Mouse (Mus musculus) activated CD4-positive, CD25-positive, alpha-beta regulatory T cell, adult 9 weeks (primary cell): ENCODE results near the gene Sag. TPM values are rescaled to one million over a fixed set of nuclear protein-coding genes. Genes with fewer than 3 reads are reported as not detected.

Source experiments
- polyA plus RNA-seq: library from polyadenylated mRNA; unstranded; fragments of 100-300 nt; shearing (Covaris generic); gene quantifications from one replicate; pipeline ENCODE4 v1.2.1, GENCODE M21; 2017

Sag gene
- 2.5 TPM for polyA plus RNA-seq

DNA sequence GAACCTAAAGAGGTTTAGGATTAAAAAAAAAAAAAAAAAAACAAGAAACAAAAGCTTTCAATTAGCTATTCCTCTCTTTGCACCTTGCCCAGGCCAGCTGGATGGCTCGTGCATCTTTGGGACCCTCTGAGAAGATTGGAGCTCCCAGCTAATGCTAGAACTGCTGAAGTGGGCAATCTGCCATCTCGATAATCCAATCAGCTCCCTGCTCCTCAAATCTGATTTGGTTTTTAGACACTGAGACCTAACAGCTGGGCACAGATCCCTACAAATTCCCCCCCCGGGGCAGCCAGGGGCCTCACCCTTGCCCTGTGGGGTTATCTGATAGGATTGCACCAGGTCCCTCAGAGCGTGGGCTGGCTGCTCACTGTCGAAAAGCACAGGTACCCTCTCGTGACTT is at the start of gene Sag:
Gene Sag, plus strand, starts transcription at position 105 of the 400 bp plus-strand sequence.

DNA sequence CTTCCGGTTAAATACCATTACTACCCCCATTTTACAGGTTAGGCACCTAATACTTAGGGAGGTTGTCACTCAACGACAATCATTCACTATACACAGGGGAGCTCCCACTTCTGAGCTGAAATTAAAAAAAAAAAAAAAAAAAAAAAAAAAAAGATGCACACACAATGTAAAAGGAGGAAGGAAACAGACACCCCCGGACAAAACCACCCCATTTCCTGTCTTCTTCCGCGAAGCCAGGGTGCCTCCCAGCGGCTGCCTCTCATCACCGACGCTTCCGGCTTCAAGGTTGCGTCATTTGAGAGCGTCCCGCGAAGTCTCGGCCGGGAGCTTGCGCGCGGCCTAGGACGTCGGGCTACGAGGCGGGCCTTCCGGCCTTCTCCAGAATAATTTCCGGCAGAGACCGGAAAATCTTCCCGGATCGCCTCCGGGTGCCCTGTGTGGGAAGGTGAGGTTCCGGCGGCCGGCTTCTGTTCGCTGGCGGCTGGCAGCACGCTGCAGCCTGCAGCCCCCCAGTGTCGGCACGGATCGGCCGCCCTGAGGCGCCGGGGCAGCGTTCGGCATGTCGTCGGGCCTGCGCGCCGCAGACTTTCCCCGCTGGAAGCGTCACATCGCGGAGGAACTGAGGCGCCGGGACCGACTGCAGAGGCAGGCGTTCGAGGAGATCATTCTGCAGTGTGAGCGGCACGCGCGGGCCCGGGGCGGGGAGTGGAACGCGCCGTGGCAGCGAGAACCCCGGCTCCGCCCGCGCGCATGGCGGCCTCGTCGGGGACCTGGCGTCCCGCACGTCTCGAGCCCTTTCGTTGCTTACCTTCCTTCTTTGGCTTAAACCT is 47.6 kb upstream of the Sag start, which contains the start of gene Atg16l1:
Gene Atg16l1, plus strand, starts transcription at position 230 of the 830 bp plus-strand sequence.

DNA sequence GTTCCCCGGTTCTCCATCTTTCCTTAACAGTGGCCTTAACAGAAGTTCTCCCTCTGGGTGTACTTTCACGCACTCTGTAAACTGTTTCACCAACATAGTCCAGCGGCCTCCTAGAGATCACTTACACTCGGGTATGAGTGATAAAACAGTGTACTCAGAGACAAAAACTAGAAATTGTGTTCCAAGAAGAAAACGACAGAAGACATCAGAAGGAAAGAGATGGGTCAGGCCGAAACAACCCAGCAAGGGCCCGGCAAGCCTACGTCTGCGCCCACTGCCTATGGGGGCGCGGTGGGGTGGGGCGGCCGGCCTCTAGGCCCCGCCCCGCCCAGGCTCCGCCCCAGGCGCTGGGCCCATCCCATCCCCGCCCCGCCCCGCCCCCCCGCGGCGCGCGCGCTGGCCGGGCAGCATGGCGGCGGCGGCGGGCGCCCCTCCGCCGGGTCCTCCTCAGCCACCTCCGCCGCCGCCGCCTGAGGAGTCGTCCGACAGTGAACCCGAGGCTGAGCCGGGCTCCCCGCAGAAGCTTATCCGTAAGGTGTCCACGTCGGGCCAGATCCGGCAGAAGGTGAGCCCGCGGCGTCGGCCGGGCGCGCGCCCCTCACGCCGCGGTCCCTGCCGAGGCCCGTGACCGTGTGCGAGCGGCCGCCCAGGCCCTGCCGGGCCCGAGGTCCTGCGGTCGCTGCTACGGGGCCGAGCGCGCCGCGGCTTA is 49.6 kb downstream of the Sag start, which contains the start of gene Dgkd:
Gene Dgkd, plus strand, starts transcription at position 396 of the 709 bp plus-strand sequence.

Other genes with a start within 250 kb of the Sag start
- gene Ngef, start 229.8 kb upstream of the Sag start, polyA plus RNA-seq = not detected
- gene Inpp5d, start 183.4 kb upstream of the Sag start, polyA plus RNA-seq = 236 TPM
- 28.1 TPM for gene Atg16l1, start 47.8 kb upstream of the Sag start, polyA plus RNA-seq
- gene Dgkd, start 49.6 kb downstream of the Sag start, polyA plus RNA-seq = 58.3 TPM
- 21.1 TPM for gene Usp40, start 204.9 kb downstream of the Sag start, polyA plus RNA-seq